Mouse (Mus musculus): ENCODE results near the gene Fut7. TPM values are rescaled to one million over a fixed set of nuclear protein-coding genes. Genes with fewer than 3 reads are reported as not detected.

Gene Fut7
- polyA plus RNA-seq, 1 experiment from 2014 or later, result not detected

- no peak overlapping the region; the same call in 1 of the 2 replicates for H3K27ac ChIP-seq (replicated peaks)
- WGBS, result 80% methylated on average over 10 of the region's 10 CpGs
Observed at GRCm38 (mm10) chr2:25468962-25469915, 46.2 kb downstream of the Fut7 start.

GRCm38 (mm10) chr2:25469969-25470368 lies 46.9 kb downstream of the Fut7 start, which contains the start of gene Ptgds:
TSS of gene Ptgds (minus strand) at chr2:25470046.
- Histone ChIP-seq H3K4me3 (no peak within 1 kb of the TSS), H3K27me3 (ENCODE audit: low read depth, poor library complexity, severe bottlenecking) (no peaks in the 10 kb centered on the region), H3K4me1 (peaks cover 28% of the 10 kb centered on the region), H3K9me3 (replicated peaks) (no peaks in the 10 kb centered on the region), H3K27ac (replicated peaks) (no peak within 1 kb of the TSS; the same call in 1 of the 2 replicates), H3K36me3 (no peaks in the 10 kb centered on the region)
- 65% methylated on average over 6 of the region's 6 CpGs for WGBS
- no peak for DNase-seq (ENCODE audit: low spot score)

More at GRCm38 (mm10) chr2:25468962-25469915, 46.2 kb downstream of the Fut7 start:
- H3K4me1 ChIP-seq, result peaks cover 28% of the 10 kb centered on the region
- H3K4me3 ChIP-seq, result no peak overlapping the region
- no peaks in the 10 kb centered on the region for H3K36me3 ChIP-seq
- no peaks in the 10 kb centered on the region for H3K27me3 ChIP-seq (ENCODE audit: low read depth, poor library complexity, severe bottlenecking)
- H3K9me3 ChIP-seq (replicated peaks), result no peaks in the 10 kb centered on the region
- no peak for DNase-seq (ENCODE audit: low spot score)

GRCm38 (mm10) chr2:25472550-25472949 lies 49.5 kb downstream of the Fut7 start:
- no peak for DNase-seq (ENCODE audit: low spot score)
- no peak overlapping the region for H3K4me3 ChIP-seq
- H3K27ac ChIP-seq (replicated peaks), result no peak overlapping the region
- peaks cover 6% of the 10 kb centered on the region for H3K4me1 ChIP-seq
- H3K36me3 ChIP-seq, result no peaks in the 10 kb centered on the region
- no peaks in the 10 kb centered on the region for H3K9me3 ChIP-seq (replicated peaks)
- 76% methylated on average over 2 of the region's 2 CpGs for WGBS
- H3K27me3 ChIP-seq (ENCODE audit: low read depth, poor library complexity, severe bottlenecking), result no peaks in the 10 kb centered on the region

Small RNAs within 50 kb of the gene (microRNA-seq; reads per million reads assigned to microRNA genes)
- gene Mir3087, result not detected

Other genes with a start within 250 kb of the Fut7 start
- gene Nrarp, start 242.5 kb upstream of the Fut7 start, polyA plus RNA-seq (2016; fragmentation: Nextera tagmentation; extraction: Ambion mirVana), result 65.8 and 74.1 TPM in 2 replicates
- gene Tor4a, start 226.4 kb upstream of the Fut7 start, polyA plus RNA-seq (2016; fragmentation: Nextera tagmentation; extraction: Ambion mirVana), result 1.3 and 1.9 TPM in 2 replicates
- 131 and 140 TPM in 2 replicates for gene Nelfb, start 211.8 kb upstream of the Fut7 start, polyA plus RNA-seq (2016; fragmentation: Nextera tagmentation; extraction: Ambion mirVana)
- not detected in 2 replicates for gene Stpg3, start 208.6 kb upstream of the Fut7 start, polyA plus RNA-seq (2016; fragmentation: Nextera tagmentation; extraction: Ambion mirVana)
- gene Fam166a, start 204.5 kb upstream of the Fut7 start, polyA plus RNA-seq (2016; fragmentation: Nextera tagmentation; extraction: Ambion mirVana), result 0.62 TPM in 1 of 2 replicates, not detected in the other
- 682 and 743 TPM in 2 replicates for gene Tubb4b, start 198.6 kb upstream of the Fut7 start, polyA plus RNA-seq (2016; fragmentation: Nextera tagmentation; extraction: Ambion mirVana)
- gene Slc34a3, start 188.9 kb upstream of the Fut7 start, polyA plus RNA-seq (2016; fragmentation: Nextera tagmentation; extraction: Ambion mirVana), result not detected in 2 replicates
- not detected in 2 replicates for gene Rnf224, start 186.5 kb upstream of the Fut7 start, polyA plus RNA-seq (2016; fragmentation: Nextera tagmentation; extraction: Ambion mirVana)
- gene Rnf208, start 181.0 kb upstream of the Fut7 start, polyA plus RNA-seq (2016; fragmentation: Nextera tagmentation; extraction: Ambion mirVana), result 28.3 and 32.0 TPM in 2 replicates
- 0.21 and 0.22 TPM in 2 replicates for gene Cysrt1, start 180.8 kb upstream of the Fut7 start, polyA plus RNA-seq (2016; fragmentation: Nextera tagmentation; extraction: Ambion mirVana)
- gene AL732309.1, start 176.4 kb upstream of the Fut7 start, polyA plus RNA-seq (2016; fragmentation: Nextera tagmentation; extraction: Ambion mirVana), result 7.2 and 8.6 TPM in 2 replicates
- gene Tmem203, start 167.8 kb upstream of the Fut7 start, polyA plus RNA-seq (2016; fragmentation: Nextera tagmentation; extraction: Ambion mirVana), result 19.1 and 20.2 TPM in 2 replicates
- gene Tprn, start 160.6 kb upstream of the Fut7 start, polyA plus RNA-seq (2016; fragmentation: Nextera tagmentation; extraction: Ambion mirVana), result 7.5 and 7.8 TPM in 2 replicates
- gene Ssna1, start 150.8 kb upstream of the Fut7 start, polyA plus RNA-seq (2016; fragmentation: Nextera tagmentation; extraction: Ambion mirVana), result 243 and 252 TPM in 2 replicates
- gene Anapc2, start 150.8 kb upstream of the Fut7 start, polyA plus RNA-seq (2016; fragmentation: Nextera tagmentation; extraction: Ambion mirVana), result 141 and 153 TPM in 2 replicates
- not detected in 2 replicates for gene Tmem210, start 135.1 kb upstream of the Fut7 start, polyA plus RNA-seq (2016; fragmentation: Nextera tagmentation; extraction: Ambion mirVana)
- gene Lrrc26, start 133.4 kb upstream of the Fut7 start, polyA plus RNA-seq (2016; fragmentation: Nextera tagmentation; extraction: Ambion mirVana), result not detected in 2 replicates
- 1.5 and 1.8 TPM in 2 replicates for gene Grin1, start 104.1 kb upstream of the Fut7 start, polyA plus RNA-seq (2016; fragmentation: Nextera tagmentation; extraction: Ambion mirVana)
- 55.6 and 62.8 TPM in 2 replicates for gene Man1b1, start 90.9 kb upstream of the Fut7 start, polyA plus RNA-seq (2016; fragmentation: Nextera tagmentation; extraction: Ambion mirVana)
- gene Dpp7, start 66.9 kb upstream of the Fut7 start, polyA plus RNA-seq (2016; fragmentation: Nextera tagmentation; extraction: Ambion mirVana), result 16.2 and 20.2 TPM in 2 replicates
- 6.0 and 8.4 TPM in 2 replicates for gene Uap1l1, start 57.6 kb upstream of the Fut7 start, polyA plus RNA-seq (2016; fragmentation: Nextera tagmentation; extraction: Ambion mirVana)
- gene Sapcd2, start 50.9 kb upstream of the Fut7 start, polyA plus RNA-seq (2016; fragmentation: Nextera tagmentation; extraction: Ambion mirVana), result 73.4 and 86.4 TPM in 2 replicates
- gene Entpd2, start 27.4 kb upstream of the Fut7 start, polyA plus RNA-seq (2016; fragmentation: Nextera tagmentation; extraction: Ambion mirVana), result 0.26 TPM in 1 of 2 replicates, not detected in the other
- 80.6 and 125 TPM in 2 replicates for gene Npdc1, start 23.9 kb upstream of the Fut7 start, polyA plus RNA-seq (2016; fragmentation: Nextera tagmentation; extraction: Ambion mirVana)
- gene Abca2, start 5.4 kb downstream of the Fut7 start, polyA plus RNA-seq (2016; fragmentation: Nextera tagmentation; extraction: Ambion mirVana), result 6.2 and 8.1 TPM in 2 replicates
- gene Clic3, start 33.6 kb downstream of the Fut7 start, polyA plus RNA-seq (2016; fragmentation: Nextera tagmentation; extraction: Ambion mirVana), result 1.1 and 1.9 TPM in 2 replicates
- 17.4 and 26.4 TPM in 2 replicates for gene Paxx, start 37.8 kb downstream of the Fut7 start, polyA plus RNA-seq (2016; fragmentation: Nextera tagmentation; extraction: Ambion mirVana)
- 0.16 TPM in 1 of 2 replicates, not detected in the other for gene Ptgds, start 46.8 kb downstream of the Fut7 start, polyA plus RNA-seq (2016; fragmentation: Nextera tagmentation; extraction: Ambion mirVana)
- gene Lcn12, start 70.6 kb downstream of the Fut7 start, polyA plus RNA-seq (2016; fragmentation: Nextera tagmentation; extraction: Ambion mirVana), result not detected in 2 replicates
- 91.2 and 108 TPM in 2 replicates for gene Fbxw5, start 77.5 kb downstream of the Fut7 start, polyA plus RNA-seq (2016; fragmentation: Nextera tagmentation; extraction: Ambion mirVana)
- gene C8g, start 78.5 kb downstream of the Fut7 start, polyA plus RNA-seq (2016; fragmentation: Nextera tagmentation; extraction: Ambion mirVana), result 5.2 and 5.6 TPM in 2 replicates
- gene Traf2, start 123.7 kb downstream of the Fut7 start, polyA plus RNA-seq (2016; fragmentation: Nextera tagmentation; extraction: Ambion mirVana), result 38.9 and 41.4 TPM in 2 replicates
- 344 and 364 TPM in 2 replicates for gene Edf1, start 134.6 kb downstream of the Fut7 start, polyA plus RNA-seq (2016; fragmentation: Nextera tagmentation; extraction: Ambion mirVana)
- gene Mamdc4, start 151.6 kb downstream of the Fut7 start, polyA plus RNA-seq (2016; fragmentation: Nextera tagmentation; extraction: Ambion mirVana), result 6.7 and 7.8 TPM in 2 replicates
- 159 and 187 TPM in 2 replicates for gene Phpt1, start 152.0 kb downstream of the Fut7 start, polyA plus RNA-seq (2016; fragmentation: Nextera tagmentation; extraction: Ambion mirVana)
- 0.05 and 0.27 TPM in 2 replicates for gene Ajm1, start 158.5 kb downstream of the Fut7 start, polyA plus RNA-seq (2016; fragmentation: Nextera tagmentation; extraction: Ambion mirVana)
- 71.2 and 75.1 TPM in 2 replicates for gene Rabl6, start 185.3 kb downstream of the Fut7 start, polyA plus RNA-seq (2016; fragmentation: Nextera tagmentation; extraction: Ambion mirVana)
- 0.04 and 0.12 TPM in 2 replicates for gene Ccdc183, start 194.4 kb downstream of the Fut7 start, polyA plus RNA-seq (2016; fragmentation: Nextera tagmentation; extraction: Ambion mirVana)
- 12.8 and 14.7 TPM in 2 replicates for gene Tmem141, start 198.7 kb downstream of the Fut7 start, polyA plus RNA-seq (2016; fragmentation: Nextera tagmentation; extraction: Ambion mirVana)
- gene Fcna, start 204.8 kb downstream of the Fut7 start, polyA plus RNA-seq (2016; fragmentation: Nextera tagmentation; extraction: Ambion mirVana), result 0.36 and 1.4 TPM in 2 replicates
- gene Lcn8, start 229.9 kb downstream of the Fut7 start, polyA plus RNA-seq (2016; fragmentation: Nextera tagmentation; extraction: Ambion mirVana), result not detected in 2 replicates
- not detected in 2 replicates for gene Lcn5, start 234.7 kb downstream of the Fut7 start, polyA plus RNA-seq (2016; fragmentation: Nextera tagmentation; extraction: Ambion mirVana)